Mouse (Mus musculus) stomach, embryonic 15.5 days (tissue): ENCODE data around the gene Zp1. TPM values are rescaled to one million over a fixed set of nuclear protein-coding genes. Genes with fewer than 3 reads are reported as not detected.

Source experiments
- ATAC-seq: fragments of 200-750 bp; cut with Nextera tagmentation; 2 replicates; pipeline ENCODE4 v1.8.0; 2017; ENCODE audit warnings: low read depth, moderate number of reproducible peaks, moderate TSS enrichment; ENCODE audit not compliant: insufficient read depth, low FRiP score
- H3K27ac ChIP-seq: fragments of 300-500 bp; sonication (generic); 2 replicates; pipeline ENCODE4 v1.5.1; 2015; ENCODE audit warnings: mild to moderate bottlenecking, inconsistent platforms
- H3K27me3 ChIP-seq: fragments of 300-500 bp; sonication (generic); replicated peaks from 2 replicates; pipeline ENCODE4 v1.6.1; 2015; ENCODE audit warnings: inconsistent platforms
- H3K36me3 ChIP-seq: fragments of 300-500 bp; sonication (generic); 2 replicates; pipeline ENCODE4 v1.6.1; 2015; ENCODE audit warnings: inconsistent platforms
- H3K4me1 ChIP-seq: fragments of 300-500 bp; sonication (generic); 2 replicates; pipeline ENCODE4 v1.6.1; 2015; ENCODE audit warnings: inconsistent platforms
- H3K4me2 ChIP-seq: fragments of 300-500 bp; sonication (generic); 2 replicates; pipeline ENCODE4 v1.6.1; 2015; ENCODE audit warnings: mild to moderate bottlenecking, inconsistent platforms
- H3K4me3 ChIP-seq: fragments of 300-500 bp; sonication (generic); replicated peaks from 2 replicates; pipeline ENCODE4 v1.5.1; 2015; ENCODE audit warnings: inconsistent platforms
- H3K9ac ChIP-seq: fragments of 300-500 bp; sonication (generic); 2 replicates; pipeline ENCODE4 v1.6.1; 2015; ENCODE audit warnings: inconsistent platforms
- H3K9me3 ChIP-seq: fragments of 300-500 bp; sonication (generic); 2 replicates; pipeline ENCODE4 v1.6.1; 2016; ENCODE audit warnings: inconsistent platforms
- WGBS: fragments of 180-500 bp; shearing (Covaris S2); methylation state at CpG from one replicate; pipeline ENCODE4 v1.1.7; 2015; 5-methylcytosine and 5-hydroxymethylcytosine counted together
- polyA plus RNA-seq: library from polyadenylated mRNA; unstranded; fragments of >200 nt; fragmentation: Nextera tagmentation; extraction: Ambion mirVana; gene quantifications from 2 replicates; pipeline ENCODE4 v1.2.1, GENCODE M21; 2015

The Zp1 gene
- polyA plus RNA-seq, 1 experiment from 2014 or later = not detected

- Histone ChIP-seq H3K4me2 (peak within 1 kb of the TSS; percentile 86), H3K4me1 (peaks cover 34% of the 10 kb centered on the region), H3K9ac (peak within 1 kb of the TSS; percentile 47), H3K36me3 (peaks cover 42% of the 10 kb centered on the region), H3K9me3 (no peaks in the 10 kb centered on the region), H3K27ac (peak within 1 kb of the TSS; percentile 64), H3K4me3 (peak within 1 kb of the TSS; percentile 66), H3K27me3 (no peaks in the 10 kb centered on the region)
- ATAC-seq = peak; percentile 41; the same call in 1 of the 2 replicates
- WGBS = 2% methylated on average over 8 of the region's 8 CpGs
These were observed 50.4 kb downstream of the Zp1 start, which contains the start of gene Tmem132a for GRCm38 (mm10) chr19:10869886-10870527. Gene Tmem132a, minus strand, starts transcription at chr19:10869940.

DNA sequence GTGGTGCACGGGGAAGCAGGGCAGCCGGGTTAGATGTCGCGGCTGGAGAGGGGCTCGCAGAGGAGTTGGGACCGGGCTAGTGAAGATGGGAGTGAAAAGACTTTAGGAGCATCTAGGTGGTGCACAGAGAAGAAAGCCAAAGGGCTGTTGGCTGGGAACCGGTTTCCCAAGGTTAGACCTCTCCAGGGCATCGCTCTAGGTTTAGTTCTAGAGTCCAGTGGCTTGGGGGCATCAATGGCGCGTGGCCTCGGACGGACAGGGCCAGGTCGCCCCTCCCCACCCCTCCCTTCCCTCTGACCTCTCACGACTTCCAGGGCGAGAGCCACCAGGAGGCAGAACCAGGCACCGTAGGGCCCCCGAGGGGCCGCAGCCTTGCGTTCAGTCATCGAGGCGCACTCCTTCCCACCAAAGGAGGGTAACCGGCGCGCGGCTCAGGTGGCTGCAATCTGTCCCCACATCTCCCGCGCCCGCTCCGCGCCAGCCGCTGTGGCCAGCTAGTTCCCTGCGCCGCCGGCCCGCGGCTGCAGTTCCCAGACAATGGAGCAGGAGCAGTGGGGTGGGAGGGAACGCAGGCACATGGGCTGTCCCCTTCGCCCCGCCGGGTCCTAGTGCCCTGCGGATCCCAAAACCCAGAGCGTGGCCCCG lies 51.1 kb downstream of the Zp1 start:
- Histone ChIP-seq H3K4me1 (peaks cover 34% of the 10 kb centered on the region), H3K9me3 (no peaks in the 10 kb centered on the region), H3K36me3 (peaks cover 46% of the 10 kb centered on the region), H3K9ac (peak overlapping the region; percentile 47), H3K27me3 (no peaks in the 10 kb centered on the region), H3K27ac (peak overlapping the region; percentile 64), H3K4me3 (peak overlapping the region; percentile 66), H3K4me2 (peak overlapping the region; percentile 86)
- ATAC-seq = peak; percentile 86
- WGBS = under 1% methylated on average over 43 of the region's 43 CpGs

DNA sequence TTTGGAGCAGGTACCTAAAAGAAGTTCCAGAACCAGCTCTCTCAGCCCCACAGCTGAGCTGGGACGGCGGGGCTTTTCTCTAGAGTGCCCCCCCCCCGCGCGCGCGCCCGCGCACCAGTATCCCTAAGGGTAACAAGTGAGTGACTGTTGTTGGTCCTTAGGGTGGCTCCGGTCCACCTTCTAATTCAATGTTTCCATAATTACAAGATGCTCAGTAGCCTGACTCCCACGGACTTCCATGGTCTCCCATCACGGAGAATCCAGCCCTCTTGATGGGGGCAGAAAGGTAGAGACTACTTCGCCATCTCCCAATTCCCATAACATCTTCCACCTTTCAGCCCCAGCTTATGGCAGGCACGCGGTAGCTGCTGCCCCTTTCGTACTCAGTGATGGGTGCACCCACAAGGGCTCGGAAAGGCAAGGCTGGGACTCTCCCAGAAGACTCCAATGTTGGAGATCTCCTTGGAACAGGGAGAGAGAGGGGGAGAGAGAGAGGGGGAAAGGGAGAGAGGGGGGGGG lies 51.8 kb downstream of the Zp1 start:
- Histone ChIP-seq H3K27me3 (no peaks in the 10 kb centered on the region), H3K9ac (peak overlapping the region; percentile 47), H3K36me3 (peaks cover 48% of the 10 kb centered on the region), H3K4me1 (peaks cover 34% of the 10 kb centered on the region), H3K4me2 (peak overlapping the region; percentile 86), H3K4me3 (peak overlapping the region; percentile 66), H3K9me3 (no peaks in the 10 kb centered on the region), H3K27ac (peak overlapping the region; percentile 21; the same call in 1 of the 2 replicates)
- no peak for ATAC-seq
- 1% methylated on average over 16 of the region's 17 CpGs for WGBS

DNA sequence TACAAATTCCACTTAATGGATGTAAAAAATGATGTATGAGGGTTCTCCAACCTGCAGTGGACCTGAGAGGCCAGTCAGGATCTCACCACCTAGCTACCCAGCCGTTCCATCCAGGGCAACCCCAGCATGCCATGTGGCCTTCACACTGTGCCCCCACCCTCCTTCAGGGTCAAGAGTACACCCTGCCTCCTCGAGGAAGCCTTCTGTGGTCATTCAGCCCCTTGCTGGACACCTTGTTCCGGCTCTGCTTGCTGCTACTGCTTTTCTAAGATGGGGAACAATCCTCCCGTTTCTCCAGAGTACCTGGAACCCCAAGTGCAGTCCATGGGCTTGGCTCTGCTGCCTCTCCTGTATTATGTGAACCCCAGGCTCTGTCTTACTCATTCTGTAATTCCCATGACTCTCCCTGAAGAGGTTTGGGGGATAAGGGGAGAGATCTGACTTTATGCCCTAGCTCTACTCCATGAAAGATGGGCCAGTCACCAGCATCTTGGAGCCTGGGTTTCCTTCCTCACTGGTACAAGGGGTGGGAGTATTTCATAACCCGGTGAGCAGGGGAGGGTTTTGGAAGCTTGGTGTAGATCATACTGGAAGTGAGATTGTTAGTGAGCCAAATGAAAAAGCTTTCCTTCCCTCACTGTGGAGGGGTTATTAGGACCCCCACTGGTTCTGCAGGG lies 52.3 kb downstream of the Zp1 start:
- H3K27ac ChIP-seq = no peak overlapping the region
- peaks cover 34% of the 10 kb centered on the region for H3K4me1 ChIP-seq
- H3K4me2 ChIP-seq = peak overlapping the region; percentile 86
- no peaks in the 10 kb centered on the region for H3K9me3 ChIP-seq
- peaks cover 48% of the 10 kb centered on the region for H3K36me3 ChIP-seq
- H3K27me3 ChIP-seq = no peaks in the 10 kb centered on the region
- H3K9ac ChIP-seq = peak overlapping the region; percentile 47
- peak overlapping the region; percentile 66 for H3K4me3 ChIP-seq
- WGBS = 18% methylated on average over 5 of the region's 5 CpGs
- no peak for ATAC-seq

DNA sequence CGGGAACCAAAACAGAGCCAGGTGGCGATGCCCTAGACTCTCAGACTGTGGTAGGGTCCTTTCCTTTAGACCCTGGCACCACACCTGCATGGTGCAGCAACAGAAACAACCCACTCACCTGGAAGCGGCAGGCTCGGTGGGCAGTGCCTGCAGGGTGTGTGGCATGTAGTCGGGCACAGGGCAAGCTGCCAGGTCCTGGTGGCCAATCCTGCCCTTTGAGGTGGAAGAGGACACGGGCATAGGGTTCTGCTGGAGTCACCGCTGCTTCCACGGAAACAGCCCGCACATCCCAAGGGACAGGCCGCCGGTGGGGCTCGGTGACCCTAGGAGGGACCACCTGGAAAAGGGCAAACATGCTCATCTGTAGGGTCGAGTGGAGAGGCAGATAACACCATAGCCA lies 54.1 kb downstream of the Zp1 start:
- Histone ChIP-seq H3K4me3 (no peak overlapping the region), H3K36me3 (peaks cover 42% of the 10 kb centered on the region), H3K27me3 (no peaks in the 10 kb centered on the region), H3K9ac (no peak overlapping the region), H3K27ac (no peak overlapping the region), H3K4me2 (no peak overlapping the region), H3K9me3 (no peaks in the 10 kb centered on the region), H3K4me1 (peaks cover 34% of the 10 kb centered on the region)
- 90% methylated on average over 13 of the region's 13 CpGs for WGBS
- ATAC-seq = no peak

Other genes starting within 250 kb of the Zp1 start
- gene Pga5, start 242.6 kb downstream of the Zp1 start, polyA plus RNA-seq = 28.0 and 59.2 TPM in 2 replicates
- gene Vps37c, start 231.9 kb downstream of the Zp1 start, polyA plus RNA-seq = 34.0 and 40.2 TPM in 2 replicates
- 0.85 and 1.9 TPM in 2 replicates for gene Cd5, start 181.6 kb downstream of the Zp1 start, polyA plus RNA-seq
- gene Cd6, start 90.6 kb downstream of the Zp1 start, polyA plus RNA-seq = 0.48 and 1.0 TPM in 2 replicates
- gene Slc15a3, start 80.9 kb downstream of the Zp1 start, polyA plus RNA-seq = 0.45 and 0.49 TPM in 2 replicates
- gene Tmem132a, start 50.7 kb downstream of the Zp1 start, polyA plus RNA-seq = 59.9 and 65.6 TPM in 2 replicates
- gene Tmem109, start 38.6 kb downstream of the Zp1 start, polyA plus RNA-seq = 112 and 118 TPM in 2 replicates
- gene Prpf19, start 25.4 kb downstream of the Zp1 start, polyA plus RNA-seq = 37.9 and 42.6 TPM in 2 replicates
- 0.08 TPM in 1 of 2 replicates, not detected in the other for gene Ptgdr2, start 16.5 kb upstream of the Zp1 start, polyA plus RNA-seq
- 26.1 and 27.9 TPM in 2 replicates for gene Ccdc86, start 28.6 kb upstream of the Zp1 start, polyA plus RNA-seq
- gene Ms4a10, start 54.0 kb upstream of the Zp1 start, polyA plus RNA-seq = 6.4 and 7.0 TPM in 2 replicates
- 0.10 TPM in 1 of 2 replicates, not detected in the other for gene Ms4a15, start 72.6 kb upstream of the Zp1 start, polyA plus RNA-seq
- 5.9 and 10.6 TPM in 2 replicates for gene Ms4a18, start 97.4 kb upstream of the Zp1 start, polyA plus RNA-seq
- gene Ms4a8a, start 160.5 kb upstream of the Zp1 start, polyA plus RNA-seq = 7.7 and 11.1 TPM in 2 replicates
- gene 1700017D01Rik, start 210.2 kb upstream of the Zp1 start, polyA plus RNA-seq = not detected in 2 replicates
- gene 1700025F22Rik, start 244.7 kb upstream of the Zp1 start, polyA plus RNA-seq = not detected in 2 replicates